Mouse (Mus musculus) brain, embryonic 14.5 days (tissue): Measurements from ENCODE around the gene Zfp217. TPM values are rescaled to one million over a fixed set of nuclear protein-coding genes. Genes with fewer than 3 reads are reported as not detected.

Source experiments
- DNase-seq: peaks from one replicate; pipeline ENCODE4 v3.0.0-alpha.2; 2011; ENCODE audit warnings: low read depth
- CTCF ChIP-seq: fragments of 200-500 bp; IDR thresholded peaks from 2 replicates; pipeline ENCODE4 v1.5.1; 2012; ENCODE audit warnings: inconsistent platforms, mild to moderate bottlenecking, moderate library complexity, borderline replicate concordance; ENCODE audit not compliant: insufficient read depth, insufficient read length; ENCODE audit errors: extremely low read depth
- POLR2A ChIP-seq: fragments of 200-500 bp; IDR thresholded peaks from 2 replicates; pipeline ENCODE4 v1.6.1; 2012; ENCODE audit warnings: mild to moderate bottlenecking, inconsistent platforms, borderline replicate concordance; ENCODE audit not compliant: poor library complexity, insufficient read depth, insufficient read length, severe bottlenecking; ENCODE audit errors: extremely low read depth
- polyA plus RNA-seq: library from polyadenylated mRNA; depleted of rRNA; stranded (reverse); fragments of >200 nt; gene quantifications from 2 replicates; pipeline ENCODE4 v1.2.3, GENCODE M21; 2012

Zfp217 gene
- polyA plus RNA-seq, 1 experiment = 7.6 TPM

GRCm38 (mm10) chr2:170129923-170130779 lies 17.8 kb downstream of the Zfp217 start:
- peak; percentile 38 for DNase-seq
- TF ChIP-seq POLR2A (0 out of 2 replicates have a peak, but pooled peaks have one; percentile 20), CTCF (no peak)

GRCm38 (mm10) chr2:170129248-170129922 lies 18.5 kb downstream of the Zfp217 start:
- TF ChIP-seq CTCF = no peak
- TF ChIP-seq POLR2A = no peak
- DNase-seq = no peak

GRCm38 (mm10) chr2:170128461-170129247 lies 19.2 kb downstream of the Zfp217 start:
- DNase-seq = peak; percentile 52
- TF ChIP-seq CTCF (no peak), POLR2A (no peak)

- TF ChIP-seq POLR2A (no peak), CTCF (no peak)
- peak; percentile 62 for DNase-seq
Observed at GRCm38 (mm10) chr2:170127523-170127922, 20.4 kb downstream of the Zfp217 start.

- TF ChIP-seq CTCF = no peak
- no peak for TF ChIP-seq POLR2A
- no peak for DNase-seq
Observed at GRCm38 (mm10) chr2:170126266-170126665, 21.6 kb downstream of the Zfp217 start.

- no peak for TF ChIP-seq POLR2A
- TF ChIP-seq CTCF = no peak
- DNase-seq = no peak
Observed at GRCm38 (mm10) chr2:170122197-170122596, 25.7 kb downstream of the Zfp217 start.

GRCm38 (mm10) chr2:170120139-170121027 lies 27.5 kb downstream of the Zfp217 start:
- TF ChIP-seq CTCF (no peak), POLR2A (no peak)
- no peak for DNase-seq

GRCm38 (mm10) chr2:170116704-170117281 lies 31.1 kb downstream of the Zfp217 start:
- no peak for TF ChIP-seq POLR2A
- peak; percentile 78; the same call in 1 of the 2 replicates for TF ChIP-seq CTCF
- peak; percentile 86 for DNase-seq

- TF ChIP-seq CTCF (no peak), POLR2A (no peak)
- DNase-seq = no peak
Observed at GRCm38 (mm10) chr2:170110306-170110705, 37.6 kb downstream of the Zfp217 start.

GRCm38 (mm10) chr2:170109528-170109927 lies 38.4 kb downstream of the Zfp217 start:
- TF ChIP-seq CTCF = no peak
- no peak for TF ChIP-seq POLR2A
- no peak for DNase-seq
